Mouse (Mus musculus): Measurements from ENCODE around the gene Olfr1467.

Olfr1467 gene

GRCm38 (mm10) chr19:13361936-13362335, at the start of gene Olfr1467:
Olfr1467 (plus strand) TSS chr19:13362236.
- no peak for DNase-seq

DNA sequence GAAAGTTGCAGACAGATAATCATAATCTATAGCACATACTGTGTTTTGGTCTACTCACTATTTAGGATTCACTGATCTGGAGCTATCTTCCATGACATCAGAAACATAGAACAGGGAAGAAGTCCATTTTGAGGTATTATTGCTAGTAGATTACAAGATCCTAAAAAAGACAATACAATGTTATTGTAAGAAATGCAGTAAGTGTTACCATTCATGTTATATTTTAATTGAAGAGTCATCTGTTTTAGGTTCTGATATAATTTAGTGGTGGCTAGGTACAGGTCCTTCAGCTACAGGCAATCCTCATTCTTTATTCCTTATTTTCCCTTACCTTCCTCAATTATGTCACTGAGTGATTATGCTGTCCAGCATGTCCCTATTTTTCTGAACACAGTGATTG, 46.6 kb upstream of the Olfr1467 start, which contains the start of gene Olfr1465:
Gene Olfr1465 (minus strand): TSS at position 101 of the 400 bp plus-strand sequence.
- DNase-seq: no peak

- DNase-seq: no peak
Measured at GRCm38 (mm10) chr19:13338562-13338961, 23.5 kb upstream of the Olfr1467 start, which contains the start of gene Olfr1466. Olfr1466 (plus strand) TSS chr19:13338862.

DNA sequence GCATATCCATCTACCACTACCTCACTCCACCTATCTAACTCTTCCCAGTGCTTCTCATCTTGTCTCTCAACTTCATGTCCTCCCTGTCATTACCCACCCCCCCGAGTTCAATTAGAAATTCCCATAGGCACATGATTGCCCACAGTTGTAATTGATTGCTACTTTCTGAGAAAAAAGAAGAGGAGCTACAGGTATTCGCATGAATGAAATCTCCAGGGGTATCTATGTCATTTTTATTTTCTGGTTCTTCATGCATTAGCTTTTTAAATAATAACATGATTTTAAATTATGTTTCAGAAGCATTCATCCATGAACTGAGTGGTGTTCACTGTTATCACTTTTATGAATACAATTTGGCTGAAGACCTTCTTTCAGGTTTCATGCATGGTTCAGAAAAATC, 45.5 kb downstream of the Olfr1467 start, which contains the start of gene Olfr1469:
Gene Olfr1469 (plus strand): TSS at position 301 of the 400 bp plus-strand sequence.
- no peak for DNase-seq

Data from cerebellum, adult 9-10 months (tissue).